Mouse (Mus musculus) limb, embryonic 10.5 days (tissue): Measurements from ENCODE around the gene Dhrs7b. TPM values are rescaled to one million over a fixed set of nuclear protein-coding genes. Genes with fewer than 3 reads are reported as not detected.
"Not testable (repeated sequence)": the region's sequence is repeated elsewhere in the genome, so short reads cannot be mapped to it uniquely, and the experiment has no call there.

Experiments used
- DNase-seq: peaks from one replicate; pipeline ENCODE4 v3.0.0-alpha.2; 2017; ENCODE audit warnings: low spot score
- H3K27ac ChIP-seq: fragments of 300-500 bp; sonication (generic); 2 replicates; pipeline ENCODE4 v1.5.1; 2016; ENCODE audit warnings: mild to moderate bottlenecking
- H3K27me3 ChIP-seq: fragments of 300-500 bp; sonication (generic); 2 replicates; pipeline ENCODE4 v1.6.1; 2016; ENCODE audit warnings: low read depth, mild to moderate bottlenecking; ENCODE audit not compliant: poor library complexity, severe bottlenecking
- H3K36me3 ChIP-seq: fragments of 300-500 bp; sonication (generic); 2 replicates; pipeline ENCODE4 v1.6.1; 2016; ENCODE audit warnings: mild to moderate bottlenecking, moderate library complexity
- H3K4me1 ChIP-seq: fragments of 300-500 bp; sonication (generic); 2 replicates; pipeline ENCODE4 v1.6.1; 2016
- H3K4me3 ChIP-seq: fragments of 300-500 bp; sonication (generic); 2 replicates; pipeline ENCODE4 v1.5.1; 2016; ENCODE audit warnings: mild to moderate bottlenecking, moderate library complexity
- H3K9me3 ChIP-seq: fragments of 300-500 bp; sonication (generic); replicated peaks from 2 replicates; pipeline ENCODE4 v1.6.1; 2016; ENCODE audit warnings: mild to moderate bottlenecking
- WGBS: fragments of 180-500 bp; shearing (Covaris S2); methylation state at CpG from one replicate; pipeline ENCODE4 v1.1.7; 2016; 5-methylcytosine and 5-hydroxymethylcytosine counted together
- polyA plus RNA-seq: library from polyadenylated mRNA; unstranded; fragments of >200 nt; fragmentation: Nextera tagmentation; extraction: Ambion mirVana; gene quantifications from 2 replicates; pipeline ENCODE4 v1.2.1, GENCODE M21; 2016

The Dhrs7b gene
- polyA plus RNA-seq: 26.5 and 29.6 TPM in 2 replicates

- Histone ChIP-seq H3K36me3 (0 out of 2 replicates have a peak, but pooled peaks cover 3% of the 10 kb centered on the region), H3K4me3 (peak within 1 kb of the TSS; percentile 79), H3K9me3 (no peaks in the 10 kb centered on the region), H3K27me3 (no peaks in the 10 kb centered on the region), H3K27ac (peak within 1 kb of the TSS; percentile 85), H3K4me1 (peaks cover 11% of the 10 kb centered on the region)
- WGBS: under 1% methylated on average over 34 of the region's 34 CpGs
- peak; percentile 81 for DNase-seq
Observed at GRCm38 (mm10) chr11:60830433-60831052, at the start of gene Dhrs7b. Dhrs7b (plus strand) TSS chr11:60830631.

GRCm38 (mm10) chr11:60784179-60784922 is 46.1 kb upstream of the Dhrs7b start:
- WGBS: 89% methylated on average over 8 of the region's 8 CpGs

GRCm38 (mm10) chr11:60787595-60787994 is 42.8 kb upstream of the Dhrs7b start:
- Histone ChIP-seq H3K9me3 (no peaks in the 10 kb centered on the region), H3K27ac (no peak overlapping the region), H3K27me3 (no peaks in the 10 kb centered on the region), H3K4me3 (no peak overlapping the region), H3K4me1 (no peaks in the 10 kb centered on the region), H3K36me3 (peaks cover 98% of the 10 kb centered on the region)
- WGBS: 72% methylated on average over 1 of the region's 1 CpGs
- DNase-seq: no peak

More at GRCm38 (mm10) chr11:60784179-60784922, 46.1 kb upstream of the Dhrs7b start:
- Histone ChIP-seq H3K9me3 (no peaks in the 10 kb centered on the region), H3K36me3 (peaks cover 99% of the 10 kb centered on the region), H3K4me3 (no peak overlapping the region), H3K27me3 (no peaks in the 10 kb centered on the region), H3K27ac (no peak overlapping the region), H3K4me1 (peaks cover 28% of the 10 kb centered on the region)
- DNase-seq: no peak

GRCm38 (mm10) chr11:60790472-60790871 is 40.0 kb upstream of the Dhrs7b start:
- no peak for DNase-seq
- H3K36me3 ChIP-seq: peaks cover 96% of the 10 kb centered on the region
- WGBS: 74% methylated on average over 2 of the region's 2 CpGs

GRCm38 (mm10) chr11:60796342-60796741 is 34.1 kb upstream of the Dhrs7b start:
- no peaks in the 10 kb centered on the region for H3K4me1 ChIP-seq
- H3K27me3 ChIP-seq: no peaks in the 10 kb centered on the region
- no peak overlapping the region for H3K4me3 ChIP-seq
- H3K27ac ChIP-seq: no peak overlapping the region
- no peak for DNase-seq
- 93% methylated on average over 11 of the region's 11 CpGs for WGBS
- no peaks in the 10 kb centered on the region for H3K9me3 ChIP-seq
- peaks cover 98% of the 10 kb centered on the region for H3K36me3 ChIP-seq

More at GRCm38 (mm10) chr11:60790472-60790871, 40.0 kb upstream of the Dhrs7b start:
- Histone ChIP-seq H3K4me3 (no peak overlapping the region), H3K27me3 (no peaks in the 10 kb centered on the region), H3K9me3 (no peaks in the 10 kb centered on the region), H3K4me1 (no peaks in the 10 kb centered on the region), H3K27ac (no peak overlapping the region)

- H3K9me3 ChIP-seq: no peaks in the 10 kb centered on the region
- no peak overlapping the region for H3K27ac ChIP-seq
- 90% methylated on average over 4 of the region's 4 CpGs for WGBS
- peaks cover 99% of the 10 kb centered on the region for H3K36me3 ChIP-seq
- H3K4me3 ChIP-seq: no peak overlapping the region
- no peaks in the 10 kb centered on the region for H3K27me3 ChIP-seq
- no peak for DNase-seq
- no peaks in the 10 kb centered on the region for H3K4me1 ChIP-seq
Observed at GRCm38 (mm10) chr11:60799977-60800376, 30.5 kb upstream of the Dhrs7b start.

- no peak for DNase-seq
- Histone ChIP-seq H3K27me3 (no peaks in the 10 kb centered on the region), H3K4me3 (no peak overlapping the region), H3K27ac (no peak overlapping the region), H3K36me3 (peaks cover 96% of the 10 kb centered on the region), H3K4me1 (no peaks in the 10 kb centered on the region), H3K9me3 (no peaks in the 10 kb centered on the region)
- 88% methylated on average over 1 of the region's 1 CpGs for WGBS
Observed at GRCm38 (mm10) chr11:60800892-60801291, 29.5 kb upstream of the Dhrs7b start.

- no peak overlapping the region for H3K4me3 ChIP-seq
- no peak for DNase-seq
Observed at GRCm38 (mm10) chr11:60808286-60809070, 22.0 kb upstream of the Dhrs7b start.

GRCm38 (mm10) chr11:60809546-60809945 is 20.9 kb upstream of the Dhrs7b start:
- Histone ChIP-seq H3K27me3 (no peaks in the 10 kb centered on the region), H3K36me3 (peaks cover 16% of the 10 kb centered on the region), H3K4me1 (peaks cover 28% of the 10 kb centered on the region), H3K9me3 (no peaks in the 10 kb centered on the region), H3K27ac (no peak overlapping the region), H3K4me3 (peak overlapping the region; percentile 63)
- no peak for DNase-seq
- WGBS: 62% methylated on average over 1 of the region's 1 CpGs

More at GRCm38 (mm10) chr11:60808286-60809070, 22.0 kb upstream of the Dhrs7b start:
- Histone ChIP-seq H3K36me3 (peaks cover 27% of the 10 kb centered on the region), H3K9me3 (no peaks in the 10 kb centered on the region), H3K27me3 (no peaks in the 10 kb centered on the region), H3K27ac (no peak overlapping the region), H3K4me1 (peaks cover 28% of the 10 kb centered on the region)
- 88% methylated on average over 4 of the region's 4 CpGs for WGBS

- peak overlapping the region; percentile 63 for H3K4me3 ChIP-seq
- 12% methylated on average over 14 of the region's 14 CpGs for WGBS
- DNase-seq: peak; percentile 36
- peaks cover 28% of the 10 kb centered on the region for H3K4me1 ChIP-seq
- H3K36me3 ChIP-seq: peaks cover 10% of the 10 kb centered on the region
- no peaks in the 10 kb centered on the region for H3K27me3 ChIP-seq
- H3K9me3 ChIP-seq: no peaks in the 10 kb centered on the region
- H3K27ac ChIP-seq: peak overlapping the region; percentile 77
Observed at GRCm38 (mm10) chr11:60810046-60810965, 20.1 kb upstream of the Dhrs7b start.

GRCm38 (mm10) chr11:60811054-60811460 is 19.4 kb upstream of the Dhrs7b start:
- peak overlapping the region; percentile 77 for H3K27ac ChIP-seq
- no peaks in the 10 kb centered on the region for H3K27me3 ChIP-seq
- no peaks in the 10 kb centered on the region for H3K9me3 ChIP-seq
- WGBS: under 1% methylated on average over 29 of the region's 29 CpGs
- peak overlapping the region; percentile 63 for H3K4me3 ChIP-seq
- peaks cover 5% of the 10 kb centered on the region for H3K36me3 ChIP-seq
- H3K4me1 ChIP-seq: peaks cover 28% of the 10 kb centered on the region
- peak; percentile 98 for DNase-seq

GRCm38 (mm10) chr11:60811618-60812017 is 18.8 kb upstream of the Dhrs7b start, which contains the start of gene Shmt1:
Shmt1 (minus strand) TSS chr11:60811718.
- 33% methylated on average over 6 of the region's 6 CpGs for WGBS
- H3K36me3 ChIP-seq, DNase-seq, H3K9me3 ChIP-seq, H3K27me3 ChIP-seq: not testable (repeated sequence)
- Histone ChIP-seq H3K27ac (peak within 1 kb of the TSS; percentile 77), H3K4me3 (peak within 1 kb of the TSS; percentile 63), H3K4me1 (peaks cover 28% of the 10 kb centered on the region)
